Comparison of ENCODE assay signal across 8 mouse cellular contexts in genomic region chr15:8279320-8279779, GRCm38 (mm10).
DNase-seq lines count a peak whose midpoint lies in the region; ATAC-seq and TF ChIP-seq lines count a peak whose summit lies in the region.

No protein-coding gene starts in this region.

- DNase-seq in gastrocnemius, postnatal 10 days = peak; percentile 34
- no peak for DNase-seq in gastrocnemius, adult 18-20 months (ENCODE audit: low spot score)
- peak; percentile 17 for DNase-seq in hindbrain, embryonic 11.5 days (ENCODE audit: low spot score)
- DNase-seq in limb, embryonic 14.5 days (ENCODE audit: low spot score) = no peak
- DNase-seq in testis, postnatal 10 days (ENCODE audit: low spot score) = peak; percentile 76
- no peak for DNase-seq in left cerebral cortex, postnatal 36 days (ENCODE audit: low spot score in 2 of 2)

- no peak overlapping the region; the same call in 1 of the 2 replicates for H3K27ac ChIP-seq in embryonic facial prominence, embryonic 13.5 days
- no peak overlapping the region for H3K27ac ChIP-seq in hindbrain, embryonic 11.5 days (ENCODE audit: low read depth, low read length)
- no peak overlapping the region; the same call in 1 of the 2 replicates for H3K27ac ChIP-seq in limb, embryonic 14.5 days (replicated peaks; ENCODE audit: low read depth, low read length)
- H3K27ac ChIP-seq in midbrain, embryonic 13.5 days = no peak overlapping the region

- 14% methylated on average over 17 of the region's 17 CpGs for WGBS in embryonic facial prominence, embryonic 13.5 days
- WGBS in hindbrain, embryonic 11.5 days = 35% methylated on average over 17 of the region's 17 CpGs
- 32% methylated on average over 14 of the region's 17 CpGs for WGBS in limb, embryonic 14.5 days
- 37% methylated on average over 17 of the region's 17 CpGs for WGBS in midbrain, embryonic 13.5 days

- no peak for TF ChIP-seq POLR2A in limb, embryonic 14.5 days (IDR thresholded peaks at IDR 0.05; ENCODE audit: borderline replicate concordance, extremely low read depth, insufficient read depth, insufficient read length)

- peak overlapping the region; percentile 40 for H3K4me3 ChIP-seq in embryonic facial prominence, embryonic 13.5 days
- 0 out of 2 replicates have a peak overlapping the region, but pooled peaks have one; percentile 9 for H3K4me3 ChIP-seq in hindbrain, embryonic 11.5 days (ENCODE audit: low read depth, low read length)
- H3K4me3 ChIP-seq in limb, embryonic 14.5 days (replicated peaks; ENCODE audit: low read length) = peak overlapping the region; percentile 31
- H3K4me3 ChIP-seq in midbrain, embryonic 13.5 days (replicated peaks) = peak overlapping the region; percentile 30

- no peaks in the 10 kb centered on the region for H3K4me1 ChIP-seq in embryonic facial prominence, embryonic 13.5 days
- H3K4me1 ChIP-seq in hindbrain, embryonic 11.5 days (replicated peaks; ENCODE audit: control insufficient read depth, insufficient read depth, low read length) = no peaks in the 10 kb centered on the region
- H3K4me1 ChIP-seq in limb, embryonic 14.5 days (ENCODE audit: control insufficient read depth, insufficient read depth, low read length) = no peaks in the 10 kb centered on the region
- 0 out of 2 replicates have a peak, but pooled peaks cover 2% of the 10 kb centered on the region for H3K4me1 ChIP-seq in midbrain, embryonic 13.5 days (replicated peaks)

- H3K4me2 ChIP-seq in embryonic facial prominence, embryonic 13.5 days = peak overlapping the region; percentile 65
- H3K4me2 ChIP-seq in hindbrain, embryonic 11.5 days (replicated peaks; ENCODE audit: low read depth, low read length) = peak overlapping the region; percentile 40
- H3K4me2 ChIP-seq in limb, embryonic 14.5 days (replicated peaks; ENCODE audit: low read depth, low read length, severe bottlenecking) = peak overlapping the region; percentile 51
- peak overlapping the region; percentile 50 for H3K4me2 ChIP-seq in midbrain, embryonic 13.5 days (replicated peaks)

- intact Hi-C loops in left cerebral cortex, postnatal 36 days (cut with DNase I) = no loop called here

- H3K36me3 ChIP-seq in embryonic facial prominence, embryonic 13.5 days = peaks cover 12% of the 10 kb centered on the region; the same call in 1 of the 2 replicates
- no peaks in the 10 kb centered on the region for H3K36me3 ChIP-seq in hindbrain, embryonic 11.5 days (ENCODE audit: control insufficient read depth, insufficient read depth, low read length)
- H3K36me3 ChIP-seq in limb, embryonic 14.5 days (ENCODE audit: control insufficient read depth, insufficient read depth, low read length) = no peaks in the 10 kb centered on the region
- H3K36me3 ChIP-seq in midbrain, embryonic 13.5 days = peaks cover 5% of the 10 kb centered on the region

- H3K9ac ChIP-seq in embryonic facial prominence, embryonic 13.5 days = peak overlapping the region; percentile 64
- no peak overlapping the region for H3K9ac ChIP-seq in hindbrain, embryonic 11.5 days (ENCODE audit: low read depth, low read length)
- peak overlapping the region; percentile 50; the same call in 1 of the 2 replicates for H3K9ac ChIP-seq in limb, embryonic 14.5 days (ENCODE audit: low read depth, low read length, severe bottlenecking)
- H3K9ac ChIP-seq in midbrain, embryonic 13.5 days (replicated peaks) = 0 out of 2 replicates have a peak overlapping the region, but pooled peaks have one; percentile 48

- H3K9me3 ChIP-seq in embryonic facial prominence, embryonic 13.5 days = no peaks in the 10 kb centered on the region
- no peaks in the 10 kb centered on the region for H3K9me3 ChIP-seq in hindbrain, embryonic 11.5 days (ENCODE audit: control insufficient read depth, low read length)
- H3K9me3 ChIP-seq in limb, embryonic 14.5 days (ENCODE audit: control insufficient read depth, low read length) = 0 out of 2 replicates have a peak, but pooled peaks cover 5% of the 10 kb centered on the region
- no peaks in the 10 kb centered on the region for H3K9me3 ChIP-seq in midbrain, embryonic 13.5 days

- ATAC-seq in embryonic facial prominence, embryonic 13.5 days (ENCODE audit: insufficient number of reproducible peaks, insufficient read depth, low FRiP score, low TSS enrichment, low read depth) = no peak
- ATAC-seq in hindbrain, embryonic 11.5 days (ENCODE audit: low FRiP score) = no peak
- ATAC-seq in limb, embryonic 14.5 days (ENCODE audit: low FRiP score, low read depth) = no peak
- ATAC-seq in midbrain, embryonic 13.5 days = no peak

- H3K27me3 ChIP-seq in embryonic facial prominence, embryonic 13.5 days = no peaks in the 10 kb centered on the region
- no peaks in the 10 kb centered on the region for H3K27me3 ChIP-seq in hindbrain, embryonic 11.5 days (ENCODE audit: control insufficient read depth, insufficient read depth, low read length)
- no peaks in the 10 kb centered on the region for H3K27me3 ChIP-seq in limb, embryonic 14.5 days (ENCODE audit: control insufficient read depth, insufficient read depth, low read length)
- H3K27me3 ChIP-seq in midbrain, embryonic 13.5 days = no peaks in the 10 kb centered on the region

Comparison
In these comparisons a context has a peak if more than half of its experiments do, and no peak if none do; other contexts are left out.
1. DNase-seq: peak in gastrocnemius, postnatal 10 days (single experiment), hindbrain, embryonic 11.5 days (single experiment) and testis, postnatal 10 days (single experiment); none in gastrocnemius, adult 18-20 months (single experiment), limb, embryonic 14.5 days (single experiment) and left cerebral cortex, postnatal 36 days (0 of 2).
2. Peak in every context shown above with its lines, with median percentiles within 50 percentile points of each other: H3K4me2 ChIP-seq and H3K4me3 ChIP-seq.